Mouse (Mus musculus) erythroid progenitor cell, adult 5-6 weeks (primary cell): ENCODE results near the gene Lrrtm1. TPM values are rescaled to one million over a fixed set of nuclear protein-coding genes. Genes with fewer than 3 reads are reported as not detected.

Experiments used
- ATAC-seq: replicated peaks from 2 replicates; pipeline ENCODE4 v1.8.0; 2016; ENCODE audit warnings: moderate number of reproducible peaks, mild to moderate bottlenecking, moderate TSS enrichment, inconsistent platforms; ENCODE audit not compliant: poor library complexity, low FRiP score, severe bottlenecking
- total RNA-seq, 2 experiments: library from RNA; stranded (forward) in 1 of 2; stranded (reverse) in 1 of 2; fragments of 150-400 nt in 1 of 2; fragments of 186-747, 209-891 nt in 1 of 2; gene quantifications; 2 replicates each; pipeline versions ENCODE4 v1.2.3 to v1.2.4; 2015 to 2017; ENCODE audit warnings: low replicate concordance in 2 of 2

Gene Lrrtm1
- total RNA-seq (2015; ENCODE audit: low replicate concordance) (not detected in 2 replicates), total RNA-seq (2017; ENCODE audit: low replicate concordance) (not detected in 2 replicates)

DNA sequence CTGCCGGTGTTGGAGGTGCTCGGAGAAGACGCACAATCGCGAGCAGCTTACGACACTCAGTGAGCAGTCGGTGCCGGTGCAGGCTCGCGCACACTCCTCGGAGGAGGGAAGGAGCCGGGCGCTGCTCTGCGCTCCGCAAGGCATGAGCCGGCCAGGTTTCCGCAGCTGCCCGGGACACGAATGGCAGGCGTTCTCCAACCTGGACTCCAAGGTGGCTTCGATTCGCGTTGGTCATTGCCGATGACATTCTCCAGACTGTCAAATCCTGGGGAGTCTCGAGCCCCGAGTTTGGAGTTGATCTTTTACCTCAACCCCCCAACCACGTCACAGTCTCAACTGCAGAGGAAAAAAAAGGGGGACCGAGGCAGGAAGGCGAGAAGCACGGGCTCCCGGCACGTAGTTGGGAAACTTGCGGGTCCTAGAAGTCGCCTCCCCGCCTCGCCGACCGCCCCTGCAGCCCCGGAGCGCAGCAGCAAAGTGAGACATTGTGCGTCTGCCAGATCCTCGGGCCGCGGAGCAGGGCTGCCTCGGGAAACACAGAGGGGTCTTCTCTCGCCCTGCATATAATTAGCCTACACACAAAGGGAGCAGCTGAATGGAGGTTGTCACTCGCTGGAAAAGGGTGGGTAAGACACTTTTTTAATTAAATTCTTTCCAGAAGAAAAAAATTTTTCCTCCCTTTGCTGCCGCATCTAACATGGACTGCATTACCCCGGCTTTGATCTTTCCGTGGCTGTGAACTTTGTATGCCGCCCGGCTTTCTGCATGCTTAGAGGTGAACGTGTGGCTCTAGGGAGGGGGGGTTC lies at the start of gene Lrrtm1:
Lrrtm1 (plus strand) TSS at position 89 of the 806 bp plus-strand sequence.
- no peak for ATAC-seq

DNA sequence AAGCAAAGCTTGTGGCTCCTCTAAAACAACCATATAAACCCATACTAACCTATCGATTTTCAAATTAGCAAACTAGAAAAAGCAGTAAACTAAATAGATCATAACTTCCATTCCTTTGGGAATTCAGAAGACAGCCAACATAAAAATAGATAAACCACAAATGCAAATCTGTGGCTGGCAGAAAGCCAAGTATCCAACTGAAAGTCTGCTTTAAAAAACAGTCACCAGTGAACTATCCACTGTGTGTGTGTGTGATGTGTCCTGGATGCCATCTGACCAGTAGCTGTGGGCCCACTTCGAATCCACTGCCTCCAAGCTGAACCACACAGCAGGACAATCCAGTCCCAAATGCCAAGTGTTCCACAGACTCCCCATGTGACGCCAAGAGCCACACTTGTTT lies 45.8 kb upstream of the Lrrtm1 start:
- ATAC-seq, result no peak

DNA sequence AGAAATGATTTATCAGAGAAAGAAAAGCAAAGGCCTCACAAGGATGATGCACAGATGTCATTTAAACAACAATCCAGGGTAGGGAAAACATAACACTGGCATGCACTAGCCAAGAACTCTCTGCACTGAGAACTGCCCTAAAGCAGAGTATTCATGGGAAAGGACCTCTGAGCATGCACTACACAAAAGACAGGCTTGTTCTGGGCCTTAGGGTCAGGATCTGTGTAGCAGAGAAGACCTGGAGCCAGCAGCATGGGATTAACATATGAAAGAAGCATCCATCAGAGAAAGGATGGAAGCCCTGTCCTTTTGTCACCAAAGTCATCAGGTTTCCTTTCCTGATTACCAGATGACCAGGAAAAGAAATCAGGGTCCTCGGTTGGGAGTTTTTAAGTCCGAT lies 43.1 kb upstream of the Lrrtm1 start:
- ATAC-seq, result no peak

DNA sequence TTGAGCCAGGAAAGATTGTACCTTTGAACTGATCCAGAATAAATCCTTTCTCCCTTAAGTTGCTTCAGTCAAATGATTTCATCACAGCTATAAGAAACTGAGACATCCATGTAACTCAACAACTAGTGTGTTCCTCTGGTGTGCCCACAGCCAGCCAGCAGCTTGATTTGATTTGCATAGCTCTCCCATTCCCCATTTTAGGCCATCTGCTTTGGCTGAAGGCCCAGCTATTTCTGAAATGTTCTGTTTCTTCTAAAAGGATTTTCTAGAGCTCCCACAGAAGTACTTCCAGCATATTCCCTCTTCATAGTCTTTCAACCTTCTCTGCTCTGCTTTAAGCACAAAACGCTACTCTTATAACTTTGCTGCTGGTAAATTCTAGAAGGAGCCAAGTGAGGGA lies 33.3 kb upstream of the Lrrtm1 start:
- no peak for ATAC-seq

DNA sequence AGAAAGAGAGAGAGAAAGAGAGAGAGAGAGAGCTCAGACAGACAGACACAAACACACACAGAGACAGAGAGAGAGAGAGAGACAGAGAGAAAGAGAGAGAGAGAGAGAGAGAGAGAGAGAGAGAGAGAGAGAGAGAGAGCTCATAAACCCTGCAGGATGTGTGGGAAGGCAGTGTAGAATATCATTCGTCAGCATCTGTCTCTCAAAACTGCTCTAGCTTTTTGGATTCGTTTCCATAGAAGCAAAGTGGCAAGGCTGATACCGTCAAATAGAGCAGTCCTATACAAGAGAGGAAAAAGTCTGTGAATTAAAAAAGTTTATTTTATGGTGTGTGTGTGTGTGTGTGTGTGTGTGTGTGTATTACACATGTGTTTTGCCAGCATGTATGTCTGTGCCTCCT lies 32.6 kb upstream of the Lrrtm1 start:
- ATAC-seq, result no peak

DNA sequence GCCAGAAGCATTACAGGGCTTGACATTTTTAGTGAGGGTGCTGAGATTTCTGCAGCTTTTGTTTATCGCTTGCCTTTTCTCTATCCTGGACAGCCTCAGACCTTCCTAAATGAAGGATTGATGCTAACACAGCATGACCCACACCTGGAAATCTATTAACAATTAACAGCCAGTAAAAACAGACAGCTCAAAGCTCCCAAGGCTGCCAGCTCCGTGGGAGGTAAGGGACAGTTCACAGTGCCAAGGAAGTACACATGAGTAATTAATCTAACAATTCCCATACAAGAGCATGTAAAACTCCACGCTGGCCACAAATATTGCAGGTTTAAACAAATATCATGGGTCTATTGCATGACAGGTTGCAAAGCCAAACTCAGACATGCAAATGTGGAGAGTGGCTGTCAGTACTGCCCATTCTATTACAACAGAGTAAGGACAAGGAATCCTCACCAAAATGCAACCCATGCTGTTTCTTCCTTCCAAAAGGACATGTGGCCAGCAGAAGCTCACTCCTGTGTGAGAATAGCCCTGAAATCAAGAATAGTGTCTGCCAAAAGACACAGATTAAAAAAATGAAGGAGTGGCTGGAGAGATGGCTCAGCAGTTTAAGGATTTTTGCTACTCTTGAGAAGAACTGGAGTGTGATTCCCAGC lies 28.6 kb upstream of the Lrrtm1 start:
- ATAC-seq, result no peak

DNA sequence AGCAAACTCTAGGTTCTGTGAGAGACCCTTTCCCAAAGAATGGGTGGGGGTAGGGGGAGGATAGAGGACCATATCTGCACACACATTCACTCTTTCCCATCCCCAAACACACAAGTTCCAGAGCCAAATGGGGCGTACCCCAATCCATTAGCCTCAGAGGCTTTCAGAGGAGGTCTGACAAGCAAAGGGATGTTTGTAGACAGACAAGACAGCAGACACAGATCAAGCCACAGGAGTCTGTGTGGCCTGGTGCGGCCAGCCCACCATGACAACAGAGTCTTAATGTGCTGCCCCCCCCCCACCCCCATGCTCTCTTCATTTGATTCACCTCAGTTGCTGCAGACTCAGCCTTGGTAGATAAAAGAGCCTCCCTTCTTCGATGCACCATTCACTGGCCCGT lies 27.2 kb upstream of the Lrrtm1 start:
- ATAC-seq, result no peak

DNA sequence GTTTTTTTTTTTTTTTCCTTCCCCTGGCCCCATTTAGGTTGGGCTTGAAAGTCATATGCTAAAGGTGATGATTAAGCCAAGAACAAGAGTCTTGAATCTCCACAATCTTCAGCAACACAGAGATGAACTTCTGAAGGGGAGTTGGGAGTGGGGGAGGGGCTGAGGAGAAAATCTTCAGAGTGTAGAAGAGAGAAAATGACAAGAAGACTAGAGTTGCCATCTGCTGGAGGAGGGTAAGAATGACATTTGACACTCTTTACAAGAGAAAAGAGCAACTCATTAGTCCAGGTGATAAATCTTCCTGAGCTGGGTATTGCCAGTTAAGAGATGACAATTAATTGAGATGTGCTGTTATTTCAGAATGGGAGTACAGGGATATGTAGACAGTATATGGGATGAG lies 23.6 kb upstream of the Lrrtm1 start:
- ATAC-seq, result no peak

DNA sequence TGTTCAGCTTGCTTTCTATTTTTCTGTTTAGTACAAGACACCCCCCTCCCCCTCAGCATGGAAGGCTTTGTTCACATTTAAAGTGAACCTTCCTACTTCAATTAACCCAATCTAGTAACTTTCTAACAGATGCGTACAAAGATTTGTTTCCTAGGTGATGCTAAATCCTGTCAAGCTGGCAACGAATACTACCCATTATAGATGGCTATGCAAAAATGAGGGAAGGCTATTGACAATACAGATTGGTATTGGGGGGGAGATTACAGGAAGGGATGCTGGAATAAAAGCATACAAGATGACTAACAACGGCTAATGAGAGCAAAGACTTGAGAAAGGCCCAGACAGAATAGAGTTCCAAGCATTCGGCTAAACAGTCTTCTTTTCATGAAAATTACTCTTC lies 21.7 kb upstream of the Lrrtm1 start:
- ATAC-seq, result no peak

DNA sequence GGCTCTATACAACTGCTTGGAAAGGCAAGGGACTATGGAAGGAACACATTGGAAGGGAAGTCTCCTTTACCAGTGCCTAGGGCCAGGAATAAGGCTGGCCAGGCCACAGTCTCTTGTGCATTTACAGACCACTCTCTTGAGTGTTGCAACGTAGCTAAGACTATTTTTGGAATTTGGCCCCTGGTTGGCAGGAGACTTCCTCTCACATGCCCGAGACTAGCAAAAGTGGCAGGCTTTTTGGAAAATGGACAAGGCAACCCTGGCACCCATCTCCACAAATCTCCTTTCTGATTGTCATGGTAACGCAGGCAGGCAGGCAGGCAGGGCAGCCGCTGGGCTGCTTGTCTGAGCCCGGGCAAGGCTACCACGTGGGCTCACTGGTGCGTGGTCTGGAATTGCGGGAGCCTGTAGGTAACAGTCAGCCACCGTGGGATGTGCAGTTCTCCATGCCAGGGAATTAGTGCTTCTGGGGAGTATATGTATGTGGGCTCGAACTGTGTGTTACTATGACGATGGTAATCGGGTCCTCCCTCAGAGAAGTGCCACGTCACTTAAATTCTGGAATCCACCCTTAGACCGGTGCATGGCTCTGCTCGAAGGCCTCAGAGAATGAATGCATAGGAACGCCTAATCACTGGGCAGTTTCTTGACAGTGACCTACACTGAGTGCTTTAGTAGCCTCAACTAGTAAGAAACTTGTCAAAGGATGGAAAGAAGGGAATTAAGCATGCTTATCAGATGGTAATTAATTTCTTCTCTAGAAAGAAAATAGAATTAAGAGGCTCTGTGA lies 19.4 kb upstream of the Lrrtm1 start:
- no peak for ATAC-seq

DNA sequence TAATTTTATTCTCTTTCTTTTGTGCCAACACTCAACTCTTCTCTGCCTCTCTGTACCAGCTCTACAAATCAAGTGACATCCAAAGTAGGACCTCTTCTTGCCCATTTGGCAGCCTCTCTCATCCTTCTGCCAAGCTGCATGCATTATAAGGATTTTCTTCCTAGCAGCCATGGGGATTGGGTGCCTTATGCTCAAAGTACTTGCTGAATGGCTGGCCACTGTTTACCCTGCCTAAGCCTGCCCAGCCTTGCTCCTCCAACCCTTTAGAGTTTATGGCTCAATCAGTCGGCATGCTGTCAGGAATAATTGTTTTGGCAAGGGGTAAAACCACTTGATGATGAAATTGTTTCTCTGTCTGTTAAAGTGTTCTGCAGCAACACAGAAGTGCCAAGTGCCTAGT lies 2.1 kb upstream of the Lrrtm1 start:
- no peak for ATAC-seq

DNA sequence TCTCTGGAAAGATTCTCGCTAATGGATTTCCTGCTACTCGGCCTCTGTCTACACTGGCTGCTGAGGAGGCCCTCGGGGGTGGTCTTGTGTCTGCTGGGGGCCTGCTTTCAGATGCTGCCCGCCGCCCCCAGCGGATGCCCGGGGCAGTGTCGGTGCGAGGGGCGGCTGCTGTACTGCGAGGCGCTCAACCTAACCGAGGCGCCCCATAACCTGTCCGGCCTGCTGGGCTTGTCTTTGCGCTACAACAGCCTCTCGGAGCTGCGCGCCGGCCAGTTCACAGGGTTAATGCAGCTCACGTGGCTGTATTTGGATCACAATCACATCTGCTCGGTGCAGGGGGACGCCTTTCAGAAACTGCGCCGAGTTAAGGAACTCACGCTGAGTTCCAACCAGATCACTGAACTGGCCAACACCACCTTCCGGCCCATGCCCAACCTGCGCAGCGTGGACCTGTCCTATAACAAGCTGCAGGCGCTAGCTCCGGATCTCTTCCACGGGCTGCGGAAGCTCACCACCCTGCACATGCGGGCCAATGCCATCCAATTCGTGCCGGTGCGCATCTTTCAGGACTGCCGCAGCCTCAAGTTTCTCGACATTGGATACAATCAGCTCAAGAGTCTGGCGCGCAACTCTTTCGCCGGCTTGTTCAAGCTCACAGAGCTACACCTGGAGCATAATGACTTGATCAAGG lies 1.2 kb downstream of the Lrrtm1 start:
- no peak for ATAC-seq

DNA sequence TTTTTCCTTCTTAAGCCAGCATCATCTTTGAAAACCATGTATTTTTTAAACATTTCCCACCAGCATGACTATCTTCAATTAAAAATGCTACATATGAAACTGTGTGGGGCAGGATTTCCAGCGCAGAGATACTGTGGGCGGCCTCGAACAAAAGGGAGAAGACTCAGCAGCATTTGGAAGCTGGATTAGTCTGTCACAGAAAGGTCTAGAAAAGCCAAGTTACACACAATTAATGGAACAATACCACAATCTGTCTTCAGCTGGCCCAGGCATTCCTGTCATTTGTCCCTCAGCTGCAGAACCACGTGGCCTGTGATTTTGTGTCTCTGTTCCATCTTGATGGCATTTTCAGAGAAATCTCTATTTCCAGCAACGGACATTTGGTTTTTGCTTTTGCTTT lies 11.0 kb downstream of the Lrrtm1 start:
- no peak for ATAC-seq

DNA sequence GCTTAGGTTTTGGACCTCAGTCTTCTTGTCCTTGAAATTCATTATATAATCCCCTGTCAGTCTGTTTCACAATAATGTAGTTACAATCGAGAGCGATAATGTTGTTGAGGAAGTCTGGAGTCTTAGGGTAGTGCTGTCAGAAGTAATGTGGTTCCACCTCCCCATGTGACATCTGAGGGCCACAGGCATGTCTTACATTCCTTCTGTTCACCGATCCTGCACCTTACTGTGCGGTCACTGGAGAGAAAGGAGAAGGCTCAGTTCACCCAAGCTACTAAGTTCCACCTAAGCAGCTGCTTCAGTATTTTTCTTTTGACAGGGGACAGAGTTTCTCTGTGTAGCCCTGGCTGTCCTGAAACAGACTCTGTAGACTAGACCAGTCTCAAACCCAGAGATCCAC lies 13.9 kb downstream of the Lrrtm1 start:
- ATAC-seq, result no peak

DNA sequence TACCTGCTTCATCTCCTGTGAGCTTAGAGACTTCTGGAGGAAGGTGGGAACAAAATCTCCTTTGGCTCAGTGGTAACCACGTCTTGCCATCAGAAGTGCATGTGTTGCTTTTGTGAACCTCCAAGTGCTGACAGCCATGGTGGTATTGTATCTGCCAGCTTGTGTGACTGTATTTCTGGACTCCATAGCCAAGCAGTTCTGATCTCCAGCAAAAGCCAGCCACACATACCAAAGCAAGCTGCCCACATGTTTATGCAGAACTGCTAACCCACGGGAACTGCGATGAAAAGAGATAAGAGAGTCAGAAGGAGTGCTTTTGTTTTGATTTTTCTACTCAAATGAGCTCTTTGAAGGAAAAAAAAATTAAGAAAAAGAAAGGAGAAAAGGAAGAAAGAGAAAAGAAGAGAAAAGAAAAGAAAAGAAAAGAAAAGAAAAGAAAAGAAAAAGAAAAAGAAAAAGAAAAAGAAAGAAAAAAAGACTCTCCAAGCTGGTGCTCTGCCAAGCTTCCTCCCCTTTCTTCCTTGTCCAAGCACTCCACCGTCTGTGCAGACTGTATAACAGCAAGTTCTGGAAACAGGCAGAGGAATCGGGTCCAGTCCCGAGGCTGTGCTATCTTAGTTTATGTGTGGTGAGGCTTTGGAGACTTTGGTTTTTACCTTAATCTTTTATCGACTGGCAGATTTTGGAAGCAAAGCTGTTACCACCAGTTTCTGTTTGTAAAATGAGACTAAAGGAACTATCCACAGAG lies 15.0 kb downstream of the Lrrtm1 start:
- ATAC-seq, result no peak

DNA sequence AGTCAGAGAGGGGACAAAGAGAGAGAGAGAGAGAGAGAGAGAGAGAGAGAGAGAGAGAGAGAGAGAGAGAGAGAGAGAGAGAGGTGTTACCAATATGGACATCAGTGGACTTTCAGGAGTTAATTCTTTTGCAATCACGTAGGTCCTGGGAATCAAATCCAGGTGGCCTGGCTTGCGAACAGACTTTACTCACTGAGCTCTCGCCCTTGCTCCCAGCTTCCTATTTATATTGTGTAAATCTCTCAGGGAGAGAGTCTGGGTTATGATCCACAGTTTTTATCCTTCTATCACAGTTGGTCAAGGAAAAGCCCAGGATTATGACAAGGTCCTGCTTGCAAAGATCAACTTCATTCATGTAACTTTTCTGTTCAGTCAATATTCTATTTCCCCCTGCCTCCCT lies 22.7 kb downstream of the Lrrtm1 start:
- ATAC-seq, result no peak

DNA sequence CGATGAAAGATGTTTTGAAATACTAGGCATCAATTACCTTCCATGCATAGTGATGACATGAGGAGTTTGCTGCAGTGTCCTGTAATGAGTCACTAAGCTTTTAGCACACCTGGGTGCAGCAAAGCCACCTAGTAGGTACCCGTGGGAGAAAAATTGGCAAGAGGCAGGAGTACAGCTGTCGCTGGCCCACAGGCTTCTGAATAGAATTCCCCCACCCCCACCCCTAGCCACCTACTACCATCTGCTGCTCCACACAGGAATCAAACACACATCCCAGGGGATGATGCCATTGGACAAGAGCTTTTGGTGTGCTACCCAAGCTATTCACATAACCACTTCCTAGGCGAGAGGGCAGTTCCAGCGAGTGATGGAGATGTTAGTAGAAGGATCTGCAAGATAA lies 36.3 kb downstream of the Lrrtm1 start:
- no peak for ATAC-seq

DNA sequence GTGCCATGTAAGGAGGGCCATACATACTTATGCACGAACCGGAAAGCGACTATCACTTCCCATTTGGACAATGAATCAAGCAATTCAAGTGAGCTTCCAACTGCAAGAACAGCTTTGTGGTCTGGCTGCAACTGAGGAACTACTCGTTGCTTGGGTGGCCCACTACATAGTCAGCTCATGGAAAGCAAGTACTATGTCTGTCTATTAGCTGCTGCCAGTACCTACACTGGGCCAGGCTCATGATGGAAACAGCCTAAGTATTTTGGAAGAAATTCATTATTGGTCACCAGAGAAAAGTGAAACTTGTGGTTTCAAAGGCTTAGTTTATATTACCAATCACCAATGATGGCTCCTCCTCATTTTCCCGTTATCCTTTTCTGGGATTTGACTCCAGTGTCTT lies 43.8 kb downstream of the Lrrtm1 start:
- ATAC-seq, result no peak

DNA sequence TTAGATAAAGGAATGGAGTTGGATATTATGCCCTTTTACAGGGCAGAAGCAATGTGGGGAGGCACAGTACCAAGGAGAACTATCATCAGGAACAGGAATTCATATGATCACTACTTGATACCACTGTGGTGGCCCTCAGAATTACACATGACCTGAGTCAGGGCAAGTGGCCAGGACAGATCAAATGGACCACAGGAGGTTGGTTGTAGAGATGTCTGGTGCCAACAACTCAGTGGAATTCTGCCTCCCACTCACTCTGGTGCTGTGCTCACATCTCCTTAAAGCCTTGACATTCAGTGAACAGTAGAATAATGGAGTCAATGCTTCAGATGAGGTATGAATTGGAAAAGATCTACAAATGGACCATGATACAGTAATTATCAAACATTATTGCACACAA lies 45.9 kb downstream of the Lrrtm1 start:
- ATAC-seq, result no peak

DNA sequence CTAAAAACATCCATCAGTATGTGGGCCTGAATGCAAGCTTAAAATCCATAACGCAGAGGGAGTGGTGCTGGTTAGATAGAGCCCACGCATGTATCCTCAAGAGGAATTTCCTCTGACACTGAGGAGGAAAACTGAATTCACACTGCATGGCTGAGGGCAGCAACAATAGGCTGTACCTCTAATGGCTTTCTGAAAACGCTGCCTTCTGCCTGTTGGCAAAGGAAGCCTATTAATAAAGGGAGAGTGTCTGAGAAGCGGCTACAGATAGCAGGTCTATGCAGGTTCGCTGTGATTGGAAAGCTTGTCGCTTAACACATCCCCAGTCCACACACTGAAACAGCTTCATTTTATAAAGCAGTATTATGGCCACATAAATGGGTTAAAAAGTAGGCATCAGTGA lies 48.9 kb downstream of the Lrrtm1 start:
- ATAC-seq, result no peak
